Mouse (Mus musculus): ENCODE results near the gene Ldlrad3. TPM values are rescaled to one million over a fixed set of nuclear protein-coding genes. Genes with fewer than 3 reads are reported as not detected.
A peak's percentile ranks its signal among the peaks of the same experiment; 100 is the strongest.

Ldlrad3 gene
- total RNA-seq, 2 experiments from 2014 or later: 21.6 to 23.0 TPM

GRCm38 (mm10) chr2:102087787-102088186 lies 98.4 kb downstream of the Ldlrad3 start:
- no peak for DNase-seq
- intact Hi-C loops (cut with DNase I): no loop called here

GRCm38 (mm10) chr2:102086583-102086982 lies 99.6 kb downstream of the Ldlrad3 start:
- intact Hi-C loops (cut with DNase I): no loop called here
- no peak for DNase-seq

GRCm38 (mm10) chr2:102082782-102083181 lies 103.4 kb downstream of the Ldlrad3 start:
- DNase-seq: no peak
- intact Hi-C loops (cut with DNase I): no loop called here

- intact Hi-C loops (cut with DNase I): no loop called here
- peak; percentile 61 for DNase-seq
Measured at GRCm38 (mm10) chr2:102077554-102077953, 108.6 kb downstream of the Ldlrad3 start.

- no peak for DNase-seq
- intact Hi-C loops (cut with DNase I): no loop called here
Measured at GRCm38 (mm10) chr2:102076237-102076636, 109.9 kb downstream of the Ldlrad3 start.

- DNase-seq: no peak
- intact Hi-C loops (cut with DNase I): no loop called here
Measured at GRCm38 (mm10) chr2:102073266-102074037, 112.7 kb downstream of the Ldlrad3 start.

- no peak for DNase-seq
- intact Hi-C loops (cut with DNase I): no loop called here
Measured at GRCm38 (mm10) chr2:102072859-102073258, 113.3 kb downstream of the Ldlrad3 start.

- intact Hi-C loops (cut with DNase I): no loop called here
- peak; percentile 82 for DNase-seq
Measured at GRCm38 (mm10) chr2:102071022-102071717, 115.0 kb downstream of the Ldlrad3 start.

GRCm38 (mm10) chr2:102064826-102065441 lies 121.3 kb downstream of the Ldlrad3 start:
- intact Hi-C loops (cut with DNase I): no loop called here

GRCm38 (mm10) chr2:102063906-102064505 lies 122.2 kb downstream of the Ldlrad3 start:
- intact Hi-C loops (cut with DNase I): no loop called here
- no peak for DNase-seq

More at GRCm38 (mm10) chr2:102064826-102065441, 121.3 kb downstream of the Ldlrad3 start:
- DNase-seq: no peak

GRCm38 (mm10) chr2:102062861-102063468 lies 123.2 kb downstream of the Ldlrad3 start:
- DNase-seq: no peak
- intact Hi-C loops (cut with DNase I): no loop called here

GRCm38 (mm10) chr2:102061921-102062320 lies 124.3 kb downstream of the Ldlrad3 start:
- no peak for DNase-seq
- intact Hi-C loops (cut with DNase I): no loop called here

GRCm38 (mm10) chr2:102057746-102058145 lies 128.4 kb downstream of the Ldlrad3 start:
- DNase-seq: no peak
- intact Hi-C loops (cut with DNase I): no loop called here

GRCm38 (mm10) chr2:102057029-102057685 lies 129.0 kb downstream of the Ldlrad3 start:
- intact Hi-C loops (cut with DNase I): no loop called here
- no peak for DNase-seq

GRCm38 (mm10) chr2:102056144-102056543 lies 130.0 kb downstream of the Ldlrad3 start:
- intact Hi-C loops (cut with DNase I): no loop called here
- DNase-seq: no peak

- peak; percentile 72 for DNase-seq
- intact Hi-C loops (cut with DNase I): no loop called here
Measured at GRCm38 (mm10) chr2:102052951-102053660, 133.1 kb downstream of the Ldlrad3 start.

- DNase-seq: peak; percentile 34
- intact Hi-C loops (cut with DNase I): no loop called here
Measured at GRCm38 (mm10) chr2:102052353-102052752, 133.8 kb downstream of the Ldlrad3 start.

- no peak for DNase-seq
Measured at GRCm38 (mm10) chr2:102049866-102050550, 136.2 kb downstream of the Ldlrad3 start.

More at GRCm38 (mm10) chr2:102049866-102050550, 136.2 kb downstream of the Ldlrad3 start:
- intact Hi-C loops (cut with DNase I): no loop called here
